Mouse (Mus musculus) forebrain, postnatal 0 days (tissue): ENCODE measurements around the gene Glod4. TPM values are rescaled to one million over a fixed set of nuclear protein-coding genes. Genes with fewer than 3 reads are reported as not detected.

Experiments
- ATAC-seq: fragments of 200-750 bp; cut with Nextera tagmentation; 2 replicates; pipeline ENCODE4 v1.8.0; 2017; ENCODE audit warnings: mild to moderate bottlenecking, moderate library complexity
- DNase-seq: peaks from one replicate; pipeline ENCODE4 v3.0.0-alpha.2; 2015
- H3K27ac ChIP-seq: fragments of 300-500 bp; sonication (generic); 2 replicates; pipeline ENCODE4 v1.5.1; 2014; ENCODE audit warnings: low read depth, mild to moderate bottlenecking, antibody characterized with exemption, low read length, moderate library complexity, mixed read lengths
- H3K27me3 ChIP-seq: fragments of 300-500 bp; sonication (generic); 2 replicates; pipeline ENCODE4 v1.6.1; 2014; ENCODE audit warnings: mild to moderate bottlenecking, low read length, mixed read lengths; ENCODE audit not compliant: insufficient read depth
- H3K36me3 ChIP-seq: fragments of 300-500 bp; sonication (generic); 2 replicates; pipeline ENCODE4 v1.6.1; 2014; ENCODE audit warnings: mild to moderate bottlenecking, moderate library complexity; ENCODE audit not compliant: insufficient read depth
- H3K4me1 ChIP-seq: fragments of 300-500 bp; sonication (generic); 2 replicates; pipeline ENCODE4 v1.6.1; 2014; ENCODE audit warnings: antibody characterized with exemption; ENCODE audit not compliant: insufficient read depth
- H3K4me2 ChIP-seq: fragments of 300-500 bp; sonication (generic); 2 replicates; pipeline ENCODE4 v1.6.1; 2014; ENCODE audit warnings: low read depth, mild to moderate bottlenecking, moderate library complexity
- H3K4me3 ChIP-seq: fragments of 300-500 bp; sonication (generic); 2 replicates; pipeline ENCODE4 v1.5.1; 2014; ENCODE audit warnings: low read depth, low read length, mixed read lengths
- H3K9ac ChIP-seq: fragments of 300-500 bp; sonication (generic); 2 replicates; pipeline ENCODE4 v1.6.1; 2014; ENCODE audit warnings: mild to moderate bottlenecking
- H3K9me3 ChIP-seq: fragments of 300-500 bp; sonication (generic); 2 replicates; pipeline ENCODE4 v1.6.1; 2016; ENCODE audit warnings: low read length
- CTCF ChIP-seq: sonication (generic); IDR thresholded peaks from 2 replicates; pipeline ENCODE4 v1.5.1; 2016; ENCODE audit warnings: antibody characterized with exemption, control low read depth, low read depth
- WGBS: fragments of 180-500 bp; shearing (Covaris S2); extraction: QIAGEN DNeasy Blood & Tissue Kit; methylation state at CpG from one replicate; pipeline ENCODE4 v1.1.7; 2014; 5-methylcytosine and 5-hydroxymethylcytosine counted together
- polyA plus RNA-seq: library from polyadenylated mRNA; unstranded; fragments of >200 nt; fragmentation: Nextera tagmentation; extraction: Ambion mirVana; gene quantifications from 2 replicates; pipeline ENCODE4 v1.2.1, GENCODE M21; 2015
- total RNA-seq: library from RNA; depleted of rRNA; stranded (reverse); fragments of >200 nt; gene quantifications from 2 replicates; pipeline ENCODE4 v1.2.3, GENCODE M21; 2014

Gene Glod4
- total and polyA plus RNA-seq, 2 experiments from 2014 or later = 79.7 to 126 TPM

GRCm38 (mm10) chr11:76257386-76257785 lies 13.9 kb upstream of the Glod4 start:
- Histone ChIP-seq H3K27me3 (no peaks in the 10 kb centered on the region), H3K27ac (no peak overlapping the region), H3K9me3 (no peaks in the 10 kb centered on the region), H3K36me3 (no peaks in the 10 kb centered on the region), H3K9ac (no peak overlapping the region), H3K4me2 (no peak overlapping the region), H3K4me3 (no peak overlapping the region), H3K4me1 (no peaks in the 10 kb centered on the region)
- ATAC-seq (no peak), DNase-seq (no peak)
- WGBS = 79% methylated on average over 4 of the region's 4 CpGs
- no peak for TF ChIP-seq CTCF

GRCm38 (mm10) chr11:76256129-76256528 lies 12.6 kb upstream of the Glod4 start:
- no peak overlapping the region for H3K9ac ChIP-seq
- H3K4me3 ChIP-seq = no peak overlapping the region
- no peak overlapping the region for H3K27ac ChIP-seq
- ATAC-seq = no peak
- TF ChIP-seq CTCF = no peak
- H3K27me3 ChIP-seq = no peaks in the 10 kb centered on the region
- 62% methylated on average over 5 of the region's 5 CpGs for WGBS
- no peak overlapping the region for H3K4me2 ChIP-seq
- no peaks in the 10 kb centered on the region for H3K9me3 ChIP-seq
- DNase-seq = no peak
- peaks cover 2% of the 10 kb centered on the region for H3K36me3 ChIP-seq
- no peaks in the 10 kb centered on the region for H3K4me1 ChIP-seq

DNA sequence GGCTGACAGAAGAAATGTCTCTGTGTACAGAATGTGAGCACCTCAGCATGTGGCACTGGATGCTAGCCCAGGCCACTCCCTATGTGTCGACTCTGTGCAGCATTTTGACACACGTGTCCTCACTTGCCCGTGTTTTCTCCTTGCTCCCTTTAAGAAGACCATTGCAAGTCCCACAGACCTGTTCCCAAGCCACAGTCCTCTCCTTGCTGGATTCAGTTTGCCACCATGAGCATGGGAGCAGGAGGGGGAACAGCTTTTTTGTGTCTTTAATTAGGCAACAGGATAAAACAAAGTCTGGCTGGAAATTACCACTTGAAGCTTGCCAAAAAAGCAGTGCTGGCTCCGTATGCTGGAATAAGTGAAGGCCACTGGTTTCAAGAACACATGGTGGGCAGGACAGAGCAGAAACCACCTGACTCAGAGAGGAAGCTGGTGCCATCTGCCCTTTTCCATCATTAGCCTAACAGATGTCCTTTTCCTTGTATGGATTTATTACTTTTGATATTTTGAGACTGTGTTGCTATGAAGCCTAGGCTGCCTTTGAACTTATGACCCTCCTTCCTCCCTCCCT lies 12.0 kb upstream of the Glod4 start:
- Histone ChIP-seq H3K9me3 (no peaks in the 10 kb centered on the region), H3K27me3 (no peaks in the 10 kb centered on the region), H3K9ac (no peak overlapping the region), H3K4me1 (no peaks in the 10 kb centered on the region), H3K4me3 (no peak overlapping the region), H3K27ac (no peak overlapping the region), H3K36me3 (peaks cover 8% of the 10 kb centered on the region), H3K4me2 (no peak overlapping the region)
- 32% methylated on average over 4 of the region's 4 CpGs for WGBS
- no peak for TF ChIP-seq CTCF
- DNase-seq (peak; percentile 60), ATAC-seq (peak; percentile 53)

DNA sequence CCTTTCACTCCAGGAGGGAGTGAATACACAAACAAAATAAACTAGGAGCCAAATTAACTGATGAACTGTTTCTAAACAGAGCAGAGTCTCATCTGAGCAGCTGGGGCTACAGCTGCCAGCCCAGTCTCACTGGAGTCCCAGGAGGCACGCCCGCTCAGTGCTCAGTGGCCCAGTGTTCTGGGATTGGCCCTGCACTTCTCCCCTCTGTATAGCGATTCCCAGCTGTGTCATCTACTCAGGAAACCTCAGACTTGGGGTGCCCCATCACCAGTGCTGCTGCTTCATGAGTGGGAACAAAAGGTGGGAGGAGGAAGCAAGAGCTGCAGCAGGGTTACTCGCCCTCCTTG lies 10.4 kb upstream of the Glod4 start:
- H3K27me3 ChIP-seq = no peaks in the 10 kb centered on the region
- no peak for DNase-seq
- peaks cover 24% of the 10 kb centered on the region for H3K36me3 ChIP-seq
- H3K9ac ChIP-seq = no peak overlapping the region
- H3K4me2 ChIP-seq = no peak overlapping the region
- H3K4me1 ChIP-seq = no peaks in the 10 kb centered on the region
- no peaks in the 10 kb centered on the region for H3K9me3 ChIP-seq
- no peak for TF ChIP-seq CTCF
- 87% methylated on average over 4 of the region's 4 CpGs for WGBS
- no peak overlapping the region for H3K27ac ChIP-seq
- ATAC-seq = no peak
- no peak overlapping the region for H3K4me3 ChIP-seq

- Histone ChIP-seq H3K9me3 (no peaks in the 10 kb centered on the region), H3K4me1 (no peaks in the 10 kb centered on the region), H3K9ac (no peak overlapping the region), H3K4me3 (no peak overlapping the region), H3K36me3 (peaks cover 30% of the 10 kb centered on the region), H3K27ac (no peak overlapping the region), H3K27me3 (no peaks in the 10 kb centered on the region), H3K4me2 (no peak overlapping the region)
- WGBS = 51% methylated on average over 5 of the region's 5 CpGs
- peak; percentile 91 for ATAC-seq
- peak; percentile 93 for DNase-seq
- TF ChIP-seq CTCF = peak; percentile 96
These were observed 9.8 kb upstream of the Glod4 start for GRCm38 (mm10) chr11:76253145-76253917.

- DNase-seq = no peak
- no peak overlapping the region for H3K27ac ChIP-seq
- TF ChIP-seq CTCF = no peak
- H3K4me1 ChIP-seq = no peaks in the 10 kb centered on the region
- H3K36me3 ChIP-seq = peaks cover 30% of the 10 kb centered on the region
- WGBS = 50% methylated on average over 3 of the region's 3 CpGs
- no peak overlapping the region for H3K4me3 ChIP-seq
- H3K27me3 ChIP-seq = no peaks in the 10 kb centered on the region
- no peak overlapping the region for H3K9ac ChIP-seq
- ATAC-seq = no peak
- H3K4me2 ChIP-seq = no peak overlapping the region
- H3K9me3 ChIP-seq = no peaks in the 10 kb centered on the region
These were observed 8.5 kb upstream of the Glod4 start for GRCm38 (mm10) chr11:76252036-76252435.

DNA sequence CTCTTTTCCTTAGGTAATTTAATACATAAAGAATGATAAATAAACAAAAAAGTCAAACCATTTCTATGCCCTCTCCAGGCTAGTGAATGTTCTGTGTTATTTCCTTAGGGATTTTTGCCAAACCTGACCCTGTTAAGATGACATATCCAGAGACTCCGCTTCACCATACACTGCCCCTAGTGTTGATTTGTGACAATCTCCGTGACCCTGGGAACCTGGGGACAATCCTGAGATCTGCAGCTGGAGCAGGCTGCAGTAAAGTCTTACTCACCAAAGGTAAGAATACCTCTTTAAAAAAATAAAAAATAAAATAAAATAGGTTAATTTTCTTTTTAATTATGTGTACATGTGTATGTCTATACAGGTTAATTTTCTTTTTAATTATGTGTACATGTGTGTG lies 3.7 kb upstream of the Glod4 start:
- Histone ChIP-seq H3K27me3 (no peaks in the 10 kb centered on the region), H3K27ac (no peak overlapping the region), H3K36me3 (peaks cover 30% of the 10 kb centered on the region), H3K9ac (no peak overlapping the region), H3K4me1 (peaks cover 6% of the 10 kb centered on the region; the same call in 1 of the 2 replicates), H3K9me3 (no peaks in the 10 kb centered on the region), H3K4me3 (no peak overlapping the region), H3K4me2 (no peak overlapping the region)
- ATAC-seq = no peak
- 50% methylated on average over 2 of the region's 2 CpGs for WGBS
- DNase-seq = no peak
- TF ChIP-seq CTCF = 0 out of 2 replicates have a peak, but pooled peaks have one; percentile 21
